Mouse (Mus musculus) small intestine, adult 2 months (tissue): ENCODE data around the gene Gbp7.

ENCODE experiments used
- CTCF ChIP-seq: fragments of 200-500 bp; IDR thresholded peaks from 2 replicates; pipeline ENCODE4 v1.5.1; 2012; ENCODE audit warnings: low read depth, mild to moderate bottlenecking, control low read depth, inconsistent platforms, low read length, moderate library complexity, mixed read lengths; ENCODE audit not compliant: insufficient replicate concordance, insufficient read length; ENCODE audit errors: extremely low read depth
- POLR2A ChIP-seq: fragments of 200-500 bp; IDR thresholded peaks from 2 replicates; pipeline ENCODE4 v1.6.1; 2012; ENCODE audit warnings: low read depth, mild to moderate bottlenecking, control low read depth, inconsistent platforms, low read length, moderate library complexity

DNA sequence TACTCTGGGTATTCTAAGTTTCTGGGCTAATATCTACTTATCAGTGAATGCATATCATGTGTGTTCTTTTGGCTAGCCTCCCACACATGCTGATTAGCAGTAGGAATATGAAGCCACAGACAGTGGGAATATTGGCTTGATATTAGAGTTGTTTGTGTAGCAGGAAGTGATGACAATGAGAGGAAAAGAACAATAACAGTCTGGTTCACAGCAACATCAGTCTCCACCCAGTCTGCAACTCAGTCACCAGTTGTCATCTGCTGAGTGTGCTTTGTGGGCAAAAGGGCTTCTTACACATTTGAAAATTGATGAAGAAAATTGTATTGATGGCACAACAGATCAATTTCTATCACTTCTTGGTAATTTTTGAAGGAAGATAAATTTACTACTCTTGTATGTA, 57.2 kb downstream of the Gbp7 start:
- TF ChIP-seq POLR2A: no peak
- TF ChIP-seq CTCF: no peak
